Mouse (Mus musculus): ENCODE data around the gene Prkar2b. TPM values are rescaled to one million over a fixed set of nuclear protein-coding genes. Genes with fewer than 3 reads are reported as not detected.
A peak's percentile ranks its signal among the peaks of the same experiment; 100 is the strongest.

Gene Prkar2b
- total RNA-seq, 4 experiments from 2014 or later: 69.7 to 77.9 (median 77.6) TPM

DNA sequence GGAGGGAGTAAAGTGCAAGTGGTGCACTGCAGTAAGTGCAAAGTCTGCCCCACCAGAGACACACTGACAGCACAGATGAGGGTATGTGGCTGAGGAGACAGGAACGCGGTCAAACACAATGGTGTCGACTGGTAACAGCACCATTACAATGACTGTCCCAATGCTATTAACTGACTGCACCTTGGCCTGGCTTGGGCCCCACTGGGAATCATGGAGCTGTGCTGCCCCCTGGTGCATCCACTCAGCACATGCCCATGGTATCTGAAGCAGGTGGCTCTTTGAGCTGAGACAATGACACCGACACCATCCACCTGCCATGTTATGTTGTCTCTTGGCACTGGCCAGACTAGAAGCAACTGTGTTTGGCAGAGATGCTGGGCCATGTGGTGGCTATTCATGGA, 134.4 kb downstream of the Prkar2b start:
- peak; percentile 51 to 58 for DNase-seq (ENCODE audit: low spot score in 2 of 2)

- DNase-seq (ENCODE audit: low spot score in 2 of 2): no peak
These were observed 135.8 kb downstream of the Prkar2b start for GRCm38 (mm10) chr12:31925343-31925742.

DNA sequence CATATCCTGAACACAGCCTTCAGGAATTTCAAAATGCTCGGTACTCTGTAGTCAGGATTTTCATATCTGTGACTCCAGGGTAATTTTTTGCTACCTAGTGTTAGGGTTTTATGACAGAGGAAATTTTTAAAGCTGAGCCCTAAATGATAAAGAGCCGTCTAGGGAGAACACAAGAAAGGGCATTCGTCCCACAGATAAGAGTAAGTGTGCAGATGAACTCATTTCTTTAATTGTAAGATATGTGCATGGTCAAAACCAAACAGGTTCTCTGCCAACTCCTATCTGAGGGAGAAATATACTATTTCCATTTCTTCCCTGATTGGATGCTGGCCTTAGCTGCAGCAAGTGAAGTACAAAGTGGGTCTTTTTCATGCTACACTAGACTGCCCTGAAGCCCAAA, 137.0 kb downstream of the Prkar2b start:
- DNase-seq (ENCODE audit: low spot score in 2 of 2): no peak

- no peak for DNase-seq (ENCODE audit: low spot score in 2 of 2)
These were observed 140.4 kb downstream of the Prkar2b start for GRCm38 (mm10) chr12:31920464-31921405.

DNA sequence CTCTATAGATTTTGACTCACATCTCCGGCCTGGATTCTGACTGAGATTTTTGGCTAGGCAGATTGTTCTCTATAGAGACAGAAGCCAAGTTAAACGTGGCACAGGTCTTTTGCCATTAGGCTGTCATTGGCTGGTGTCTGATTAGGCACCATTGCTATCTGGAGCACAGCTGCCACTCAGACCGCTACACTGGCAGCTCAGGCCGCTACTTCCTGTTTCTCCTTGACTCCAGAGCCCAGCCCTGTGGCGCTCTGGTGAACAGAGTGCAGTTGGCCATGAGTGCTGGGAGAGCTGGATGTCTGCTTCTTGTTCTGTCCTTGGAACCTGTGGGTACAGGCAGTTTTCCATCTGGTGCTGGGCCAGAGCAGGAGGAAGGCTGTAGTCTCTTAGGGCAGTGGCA, 143.9 kb downstream of the Prkar2b start:
- DNase-seq (ENCODE audit: low spot score in 2 of 2): no peak

- no peak for DNase-seq (ENCODE audit: low spot score in 2 of 2)
These were observed 144.4 kb downstream of the Prkar2b start for GRCm38 (mm10) chr12:31916691-31917090.

GRCm38 (mm10) chr12:31913614-31914013, 147.5 kb downstream of the Prkar2b start:
- DNase-seq (ENCODE audit: low spot score in 2 of 2): no peak

- DNase-seq (ENCODE audit: low spot score in 2 of 2): no peak
These were observed 148.0 kb downstream of the Prkar2b start for GRCm38 (mm10) chr12:31912966-31913551.

Other genes starting within 250 kb of the Prkar2b start
- gene Hbp1, start 110.8 kb downstream of the Prkar2b start, total RNA-seq (2022): 10 to 100 TPM; 23.4 to 28.4 (median 27.0) TPM
- 1 to 10 TPM; 4.0 to 6.9 (median 5.1) TPM for gene Pik3cg, start 147.4 kb upstream of the Prkar2b start, total RNA-seq (2022)